Mouse (Mus musculus) T-helper 1 cell (primary cell): ENCODE data around the gene Wdr86.

Experiments
- in situ Hi-C: fragments of 300-600 bp; cut with MboI, MseI; formaldehyde crosslinking; loops from one replicate; pipeline ENCODE4 v1.15.1; 2025; ENCODE audit warnings: high pct_unique_total_duplicates

Wdr86 gene

GRCm38 (mm10) chr5:24684578-24685365, 45.8 kb downstream of the Wdr86 start:
- in situ Hi-C loops, result loop anchor here (5.0 kb wide), 1 partner anchor 153 kb away; no protein-coding TSS in a partner anchor

- in situ Hi-C loops, result loop anchor here (5.0 kb wide), 1 partner anchor 156 kb away; no protein-coding TSS in a partner anchor
These were observed 49.1 kb downstream of the Wdr86 start for GRCm38 (mm10) chr5:24681436-24681835.

GRCm38 (mm10) chr5:24674238-24674637, 56.3 kb downstream of the Wdr86 start:
- in situ Hi-C loops, result loop anchor here (5.0 kb wide), 2 partner anchors 228 to 333 kb away; no protein-coding TSS in a partner anchor
